Mouse (Mus musculus) CD4-positive, CD25-positive, alpha-beta regulatory T cell, adult 2 months (primary cell): Measurements from ENCODE around the gene Rnf34.
A peak's percentile ranks its signal among the peaks of the same experiment; 100 is the strongest.

Experiments used
- DNase-seq: peaks from one replicate; pipeline ENCODE4 v3.0.0-alpha.2; 2012; ENCODE audit warnings: low read depth, low spot score

Rnf34 gene

GRCm38 (mm10) chr5:122849521-122850318, at the start of gene Rnf34:
Rnf34 (plus strand) TSS chr5:122850048.
- DNase-seq: peak; percentile 99

GRCm38 (mm10) chr5:122800345-122801010, 49.4 kb upstream of the Rnf34 start:
- no peak for DNase-seq

GRCm38 (mm10) chr5:122801684-122802083, 48.2 kb upstream of the Rnf34 start:
- no peak for DNase-seq

GRCm38 (mm10) chr5:122802706-122803105, 47.1 kb upstream of the Rnf34 start:
- DNase-seq: no peak

- DNase-seq: peak; percentile 41
Measured at GRCm38 (mm10) chr5:122805503-122805902, 44.3 kb upstream of the Rnf34 start.

- peak; percentile 91 for DNase-seq
Measured at GRCm38 (mm10) chr5:122811364-122812079, 38.3 kb upstream of the Rnf34 start.

- no peak for DNase-seq
Measured at GRCm38 (mm10) chr5:122812699-122813098, 37.1 kb upstream of the Rnf34 start.

- peak; percentile 96 for DNase-seq
Measured at GRCm38 (mm10) chr5:122820777-122821523, 28.9 kb upstream of the Rnf34 start, which contains the start of gene Anapc5. Anapc5 (minus strand) TSS chr5:122821339.

- no peak for DNase-seq
Measured at GRCm38 (mm10) chr5:122821524-122821885, 28.3 kb upstream of the Rnf34 start.

GRCm38 (mm10) chr5:122822441-122822840, 27.4 kb upstream of the Rnf34 start:
- no peak for DNase-seq

- DNase-seq: peak; percentile 24
Measured at GRCm38 (mm10) chr5:122823976-122824375, 25.9 kb upstream of the Rnf34 start.

GRCm38 (mm10) chr5:122824450-122824849, 25.4 kb upstream of the Rnf34 start:
- no peak for DNase-seq

GRCm38 (mm10) chr5:122825099-122825498, 24.7 kb upstream of the Rnf34 start:
- DNase-seq: no peak

- DNase-seq: peak; percentile 59
Measured at GRCm38 (mm10) chr5:122832536-122832935, 17.3 kb upstream of the Rnf34 start.

GRCm38 (mm10) chr5:122832996-122833395, 16.9 kb upstream of the Rnf34 start:
- no peak for DNase-seq

GRCm38 (mm10) chr5:122841126-122841525, 8.7 kb upstream of the Rnf34 start:
- no peak for DNase-seq

- DNase-seq: no peak
Measured at GRCm38 (mm10) chr5:122843799-122844198, 6.0 kb upstream of the Rnf34 start.

GRCm38 (mm10) chr5:122850319-122851002, 613 bp downstream of the Rnf34 start:
- DNase-seq: no peak

- no peak for DNase-seq
Measured at GRCm38 (mm10) chr5:122852611-122853010, 2.8 kb downstream of the Rnf34 start.

GRCm38 (mm10) chr5:122855858-122856257, 6.0 kb downstream of the Rnf34 start:
- peak; percentile 31 for DNase-seq

GRCm38 (mm10) chr5:122863053-122863452, 13.2 kb downstream of the Rnf34 start:
- no peak for DNase-seq
